Mouse (Mus musculus): ENCODE measurements around the gene Nphp4.
"Not testable (repeated sequence)": the region's sequence is repeated elsewhere in the genome, so short reads cannot be mapped to it uniquely, and the experiment has no call there.

Nphp4 gene

GRCm38 (mm10) chr4:152478224-152478567 is 1.7 kb downstream of the Nphp4 start:
- no peak for DNase-seq (ENCODE audit: low spot score)

- DNase-seq (ENCODE audit: low spot score): no peak
Measured at GRCm38 (mm10) chr4:152480426-152480825, 3.9 kb downstream of the Nphp4 start.

- no peak for DNase-seq (ENCODE audit: low spot score)
Measured at GRCm38 (mm10) chr4:152488046-152488445, 11.5 kb downstream of the Nphp4 start.

GRCm38 (mm10) chr4:152490311-152490710 is 13.8 kb downstream of the Nphp4 start:
- DNase-seq (ENCODE audit: low spot score): no peak

GRCm38 (mm10) chr4:152491250-152491899 is 14.9 kb downstream of the Nphp4 start:
- peak; percentile 80 for DNase-seq (ENCODE audit: low spot score)

GRCm38 (mm10) chr4:152494360-152494879 is 17.9 kb downstream of the Nphp4 start:
- DNase-seq (ENCODE audit: low spot score): no peak

- peak; percentile 39 for DNase-seq (ENCODE audit: low spot score)
Measured at GRCm38 (mm10) chr4:152512221-152512925, 35.9 kb downstream of the Nphp4 start.

GRCm38 (mm10) chr4:152514884-152515283 is 38.4 kb downstream of the Nphp4 start:
- DNase-seq (ENCODE audit: low spot score): no peak

GRCm38 (mm10) chr4:152519106-152519505 is 42.6 kb downstream of the Nphp4 start:
- DNase-seq (ENCODE audit: low spot score): no peak

- DNase-seq (ENCODE audit: low spot score): peak; percentile 84
Measured at GRCm38 (mm10) chr4:152520083-152520482, 43.6 kb downstream of the Nphp4 start.

- peak; percentile 38 for DNase-seq (ENCODE audit: low spot score)
Measured at GRCm38 (mm10) chr4:152532872-152533271, 56.4 kb downstream of the Nphp4 start.

GRCm38 (mm10) chr4:152539756-152540155 is 63.2 kb downstream of the Nphp4 start:
- DNase-seq (ENCODE audit: low spot score): no peak

- peak; percentile 74 for DNase-seq (ENCODE audit: low spot score)
Measured at GRCm38 (mm10) chr4:152541172-152541571, 64.7 kb downstream of the Nphp4 start.

- no peak for DNase-seq (ENCODE audit: low spot score)
Measured at GRCm38 (mm10) chr4:152542447-152542846, 65.9 kb downstream of the Nphp4 start.

GRCm38 (mm10) chr4:152546481-152546880 is 70.0 kb downstream of the Nphp4 start:
- no peak for DNase-seq (ENCODE audit: low spot score)

- no peak for DNase-seq (ENCODE audit: low spot score)
Measured at GRCm38 (mm10) chr4:152547886-152548663, 71.6 kb downstream of the Nphp4 start.

GRCm38 (mm10) chr4:152549507-152550202 is 73.1 kb downstream of the Nphp4 start:
- no peak for DNase-seq (ENCODE audit: low spot score)

- no peak for DNase-seq (ENCODE audit: low spot score)
Measured at GRCm38 (mm10) chr4:152550203-152550549, 73.7 kb downstream of the Nphp4 start.

GRCm38 (mm10) chr4:152553582-152554285 is 77.2 kb downstream of the Nphp4 start:
- no peak for DNase-seq (ENCODE audit: low spot score)

- DNase-seq (ENCODE audit: low spot score): no peak
Measured at GRCm38 (mm10) chr4:152554421-152554820, 77.9 kb downstream of the Nphp4 start.

GRCm38 (mm10) chr4:152555806-152556205 is 79.3 kb downstream of the Nphp4 start:
- not testable (repeated sequence) for DNase-seq (ENCODE audit: low spot score)

- DNase-seq (ENCODE audit: low spot score): peak; percentile 76
Measured at GRCm38 (mm10) chr4:152558246-152558645, 81.7 kb downstream of the Nphp4 start.
